10 mouse cellular contexts compared by ENCODE assay signal in genomic region chr10:44434702-44435181, GRCm38 (mm10).
DNase-seq lines count a peak whose midpoint lies in the region; ATAC-seq lines count a peak whose summit lies in the region.
"Had no signal": no experiment of that assay in that cellular context is flagged by ENCODE, and none has a peak within 500 bp of the region (broad histone marks: within the 10 kb centered on the region; RNA-seq: fewer than 3 reads in every experiment).

No protein-coding gene starts in this region.

- DNase-seq in forebrain, embryonic 11.5 days (ENCODE audit: low spot score) = no peak
- peak; percentile 69 for DNase-seq in ES-CJ7 (ENCODE audit: low read depth, low spot score)
- DNase-seq in adrenal gland, adult (ENCODE audit: inconsistent age in 2 of 2, low spot score in 1 of 2) = no peak
- no peak for DNase-seq in thymus, postnatal 36 days
- no peak for DNase-seq in thymus, adult 18-20 months
- DNase-seq: heart, postnatal 36 days had no signal

- no peaks in the 10 kb centered on the region for H3K36me3 ChIP-seq in forebrain, embryonic 15.5 days
- H3K36me3 ChIP-seq in forebrain, embryonic 11.5 days (ENCODE audit: control insufficient read depth, insufficient read depth, low read length) = no peaks in the 10 kb centered on the region
- H3K36me3 ChIP-seq: liver, embryonic 12.5 days had no signal

- 33% methylated on average over 6 of the region's 6 CpGs for WGBS in forebrain, embryonic 15.5 days
- WGBS in forebrain, embryonic 11.5 days = 67% methylated on average over 6 of the region's 6 CpGs

- H3K9me3 ChIP-seq in forebrain, embryonic 15.5 days = no peaks in the 10 kb centered on the region
- H3K9me3 ChIP-seq in forebrain, embryonic 11.5 days (ENCODE audit: control insufficient read depth, low read length) = no peaks in the 10 kb centered on the region
- H3K9me3 ChIP-seq: liver, embryonic 12.5 days had no signal

- no peak overlapping the region for H3K4me3 ChIP-seq in forebrain, embryonic 15.5 days
- H3K4me3 ChIP-seq in forebrain, embryonic 11.5 days (ENCODE audit: low read depth, low read length) = no peak overlapping the region
- H3K4me3 ChIP-seq: liver, embryonic 12.5 days had no signal

- H3K4me2 ChIP-seq in forebrain, embryonic 15.5 days (replicated peaks) = no peak overlapping the region
- H3K4me2 ChIP-seq in forebrain, embryonic 11.5 days (ENCODE audit: low read depth, low read length, severe bottlenecking) = no peak overlapping the region
- H3K4me2 ChIP-seq: liver, embryonic 12.5 days had no signal

- no peak overlapping the region for H3K9ac ChIP-seq in forebrain, embryonic 15.5 days (replicated peaks)
- no peak overlapping the region for H3K9ac ChIP-seq in forebrain, embryonic 11.5 days (ENCODE audit: low read length)
- H3K9ac ChIP-seq: liver, embryonic 12.5 days had no signal

- 0 out of 2 replicates have a peak, but pooled peaks have one; percentile 43 for ATAC-seq in forebrain, embryonic 15.5 days (replicated peaks)
- no peak for ATAC-seq in forebrain, embryonic 11.5 days (replicated peaks; ENCODE audit: low FRiP score)
- ATAC-seq in granulocyte monocyte progenitor cell, adult 5-6 weeks (replicated peaks; ENCODE audit: poor library complexity, severe bottlenecking) = peak; percentile 89
- peak; percentile 65 for ATAC-seq in megakaryocyte-erythroid progenitor cell, adult 5-6 weeks (replicated peaks; ENCODE audit: low FRiP score, low TSS enrichment, poor library complexity, severe bottlenecking)
- ATAC-seq: liver, embryonic 12.5 days had no signal

- H3K4me1 ChIP-seq in forebrain, embryonic 15.5 days = peaks cover 6% of the 10 kb centered on the region; the same call in 1 of the 2 replicates
- H3K4me1 ChIP-seq in forebrain, embryonic 11.5 days (replicated peaks; ENCODE audit: control insufficient read depth, insufficient read depth, low read length) = no peaks in the 10 kb centered on the region
- H3K4me1 ChIP-seq: liver, embryonic 12.5 days had no signal

- H3K27ac ChIP-seq in forebrain, embryonic 15.5 days (replicated peaks) = no peak overlapping the region
- H3K27ac ChIP-seq in forebrain, embryonic 11.5 days (ENCODE audit: low read depth, low read length) = no peak overlapping the region
- H3K27ac ChIP-seq: liver, embryonic 12.5 days had no signal

- H3K27me3 ChIP-seq in forebrain, embryonic 15.5 days = no peaks in the 10 kb centered on the region
- no peaks in the 10 kb centered on the region for H3K27me3 ChIP-seq in forebrain, embryonic 11.5 days (ENCODE audit: control insufficient read depth, insufficient read depth, low read length)
- H3K27me3 ChIP-seq: liver, embryonic 12.5 days had no signal
